16 mouse cellular contexts compared by ENCODE assay signal in genomic region chr6:108216832-108217231, GRCm38 (mm10).
"Had no signal": no experiment of that assay in that cellular context is flagged by ENCODE, and none has a peak within 500 bp of the region (broad histone marks: within the 10 kb centered on the region; RNA-seq: fewer than 3 reads in every experiment).

No protein-coding gene starts in this region.

- H3K36me3 ChIP-seq: liver, embryonic 15.5 days; neural tube, embryonic 12.5 days; neural tube, embryonic 15.5 days had no signal

- H3K4me2 ChIP-seq: liver, embryonic 12.5 days; liver, embryonic 15.5 days; midbrain, embryonic 11.5 days; neural tube, embryonic 12.5 days; neural tube, embryonic 15.5 days had no signal

- ATAC-seq: intestine, postnatal 0 days; liver, embryonic 12.5 days had no signal

- H3K27ac ChIP-seq: kidney, embryonic 15.5 days; left cerebral cortex, adult 2 months; liver, embryonic 12.5 days; liver, embryonic 15.5 days; neural tube, embryonic 12.5 days; neural tube, embryonic 15.5 days; stomach, postnatal 0 days had no signal

- H3K27me3 ChIP-seq: kidney, embryonic 15.5 days; liver, embryonic 12.5 days; liver, embryonic 15.5 days; neural tube, embryonic 12.5 days had no signal

- H3K4me3 ChIP-seq: kidney, embryonic 15.5 days; left cerebral cortex, adult 2 months; liver, embryonic 12.5 days; liver, embryonic 15.5 days; neural tube, embryonic 12.5 days; neural tube, embryonic 15.5 days had no signal

- H3K9ac ChIP-seq: kidney, embryonic 15.5 days; liver, embryonic 12.5 days; liver, embryonic 15.5 days; neural tube, embryonic 12.5 days; neural tube, embryonic 15.5 days had no signal

- H3K9me3 ChIP-seq: kidney, embryonic 15.5 days; liver, embryonic 12.5 days; liver, embryonic 15.5 days; neural tube, embryonic 12.5 days; neural tube, embryonic 15.5 days had no signal

- DNase-seq: layer of hippocampus, postnatal 36 days; midbrain, embryonic 14.5 days; right cerebral cortex, adult 18-20 months; right cerebral cortex, postnatal 14 days; right cerebral cortex, postnatal 4 days; thymus, adult 18-20 months; thymus, postnatal 36 days had no signal
